Mouse (Mus musculus) central nervous system, embryonic 11.5 days (tissue): Measurements from ENCODE around the gene Sftpd. TPM values are rescaled to one million over a fixed set of nuclear protein-coding genes. Genes with fewer than 3 reads are reported as not detected.

Experiments
- polyA plus RNA-seq: library from polyadenylated mRNA; depleted of rRNA; stranded (reverse); fragments of >200 nt; gene quantifications from 2 replicates; pipeline ENCODE4 v1.2.3, GENCODE M21; 2012; rRNA removed

Gene Sftpd
- polyA plus RNA-seq = not detected in 2 replicates

DNA sequence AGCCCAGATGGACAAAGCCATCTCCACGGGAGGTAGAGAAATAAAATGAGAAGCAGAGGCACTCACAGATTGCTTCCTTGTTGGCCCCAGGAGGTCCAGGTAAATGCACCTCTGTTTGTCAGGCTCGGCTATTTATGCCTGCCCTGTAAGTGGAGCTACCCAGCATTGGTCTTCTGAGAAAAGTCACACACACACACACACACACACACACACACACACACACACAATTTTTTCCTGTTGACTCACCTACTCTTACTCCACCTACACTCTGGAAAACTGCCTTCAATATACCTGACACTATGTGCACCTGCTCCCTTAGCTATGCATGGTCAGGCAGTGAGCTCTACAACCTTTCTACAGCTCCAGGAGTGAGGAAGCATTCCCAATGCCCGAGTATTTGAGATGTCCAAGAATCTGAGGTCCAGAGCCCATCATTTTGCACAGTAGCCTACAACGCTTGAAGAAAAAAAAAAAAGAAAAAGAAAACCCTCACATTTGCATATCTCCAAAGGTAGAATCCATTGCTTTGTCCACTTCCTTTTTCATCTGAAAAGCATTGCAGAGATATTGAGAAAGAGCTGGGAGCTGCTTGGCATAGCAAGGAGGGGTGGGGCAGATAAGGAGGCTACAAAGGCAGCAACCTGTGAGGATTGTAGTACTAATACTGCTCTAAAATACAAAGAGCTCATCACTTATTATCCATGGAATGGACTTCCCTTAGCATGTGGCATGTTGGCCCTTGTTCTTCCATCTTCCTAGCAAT lies at the start of gene Sftpd:
Sftpd (minus strand) TSS at position 91 of the 763 bp plus-strand sequence.

DNA sequence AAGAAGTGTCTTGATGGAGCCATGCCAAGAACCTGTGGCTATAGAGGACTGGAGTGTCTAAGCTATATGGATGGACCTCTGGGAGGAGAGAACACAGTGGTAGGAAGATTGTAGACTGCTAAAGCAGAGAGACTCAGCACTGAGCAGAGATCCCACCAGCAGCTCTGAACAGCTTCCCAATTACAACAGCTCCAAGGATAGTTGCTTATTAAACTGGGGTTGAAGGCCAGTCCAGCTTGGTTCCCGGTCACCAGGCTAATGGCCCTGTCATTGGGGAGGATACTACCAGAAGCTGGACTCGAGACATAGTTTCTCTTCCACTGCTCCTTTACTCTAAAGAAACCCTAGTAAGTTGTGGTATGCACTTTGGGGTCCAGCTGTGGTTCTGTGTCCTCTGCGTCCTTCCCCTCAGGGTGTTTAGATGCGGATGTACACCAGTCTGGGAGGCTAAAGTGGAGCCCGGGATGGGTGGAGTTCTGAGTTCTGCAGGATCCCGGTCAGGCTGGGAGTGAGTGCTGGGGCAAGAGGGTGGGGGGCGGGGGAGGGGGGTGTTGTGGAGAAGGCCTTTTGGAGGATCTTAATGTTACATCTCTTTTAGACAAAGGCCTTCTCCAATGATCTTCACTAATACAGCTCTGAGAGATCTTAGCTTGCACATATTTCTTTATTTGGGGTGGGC lies 33.6 kb downstream of the Sftpd start, which contains the start of gene Mbl1:
Mbl1 (plus strand) TSS at position 239 of the 679 bp plus-strand sequence.

DNA sequence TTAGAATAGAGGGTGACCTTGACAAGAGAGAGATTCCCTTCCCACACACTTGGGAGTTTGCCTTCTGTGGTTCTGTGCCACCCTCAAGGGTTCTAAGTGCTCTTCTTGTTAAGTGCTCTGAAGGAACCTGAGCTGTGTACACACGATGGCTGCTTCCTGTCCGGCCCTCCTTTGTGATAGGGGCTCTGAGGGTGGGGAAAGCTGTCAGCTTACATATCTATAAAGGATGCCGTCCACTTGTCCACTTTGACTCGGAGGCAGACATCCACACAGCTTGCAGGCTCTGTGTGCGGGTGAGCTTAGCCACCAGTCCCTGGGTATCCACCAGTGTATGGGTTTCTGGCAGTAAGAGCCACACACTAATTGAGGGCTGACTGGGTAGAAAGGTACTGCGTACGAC lies 53.4 kb downstream of the Sftpd start, which contains the start of gene Sftpa1:
Sftpa1 (plus strand) TSS at position 243 of the 400 bp plus-strand sequence.

Other genes with a start within 250 kb of the Sftpd start
- gene Tspan14, start 218.3 kb downstream of the Sftpd start, polyA plus RNA-seq = 77.8 and 83.7 TPM in 2 replicates
- 29.3 and 44.3 TPM in 2 replicates for gene Fam213a, start 171.4 kb downstream of the Sftpd start, polyA plus RNA-seq
- gene Dydc2, start 115.9 kb downstream of the Sftpd start, polyA plus RNA-seq = 0.21 and 0.26 TPM in 2 replicates
- gene Dydc1, start 112.2 kb downstream of the Sftpd start, polyA plus RNA-seq = 0.06 TPM in 1 of 2 replicates, not detected in the other
- 0.09 TPM in 1 of 2 replicates, not detected in the other for gene Mat1a, start 80.1 kb downstream of the Sftpd start, polyA plus RNA-seq
- gene Sftpa1, start 53.4 kb downstream of the Sftpd start, polyA plus RNA-seq = not detected in 2 replicates
- gene Mbl1, start 33.7 kb downstream of the Sftpd start, polyA plus RNA-seq = 0.14 and 0.48 TPM in 2 replicates
- gene Gm2832, start 93.7 kb upstream of the Sftpd start, polyA plus RNA-seq = 0.04 and 0.29 TPM in 2 replicates
- gene Gm5798, start 163.5 kb upstream of the Sftpd start, polyA plus RNA-seq = not detected in 2 replicates
- gene Gm7945, start 201.2 kb upstream of the Sftpd start, polyA plus RNA-seq = not detected in 2 replicates
- gene Gm6482, start 223.1 kb upstream of the Sftpd start, polyA plus RNA-seq = not detected in 2 replicates